Comparison of ENCODE assay signal across 23 mouse cellular contexts in genomic region chr5:146973353-146973752, GRCm38 (mm10). TPM values are rescaled to one million over a fixed set of nuclear protein-coding genes. Genes with fewer than 3 reads are reported as not detected.
DNase-seq lines count a peak whose midpoint lies in the region; ATAC-seq and TF ChIP-seq lines count a peak whose summit lies in the region.
"Had no signal": no experiment of that assay in that cellular context is flagged by ENCODE, and none has a peak within 500 bp of the region (broad histone marks: within the 10 kb centered on the region; RNA-seq: fewer than 3 reads in every experiment).

No protein-coding gene starts in this region.

- H3K27ac ChIP-seq in kidney, adult 2 months (ENCODE audit: insufficient read depth, low read depth, low read length), result peak overlapping the region; percentile 87; the same call in 1 of the 2 replicates
- H3K27ac ChIP-seq in kidney, embryonic 15.5 days, result no peak overlapping the region
- no peak overlapping the region for H3K27ac ChIP-seq in kidney, postnatal 0 days
- no peak overlapping the region for H3K27ac ChIP-seq in heart, embryonic 11.5 days (ENCODE audit: low read depth, low read length)
- H3K27ac ChIP-seq: forebrain, embryonic 12.5 days; heart, embryonic 10.5 days; hindbrain, embryonic 15.5 days; limb, embryonic 10.5 days; liver, embryonic 13.5 days; midbrain, embryonic 12.5 days had no signal

- H3K4me2 ChIP-seq in kidney, embryonic 15.5 days, result no peak overlapping the region
- H3K4me2 ChIP-seq in kidney, postnatal 0 days (ENCODE audit: low read length), result no peak overlapping the region
- no peak overlapping the region for H3K4me2 ChIP-seq in heart, embryonic 11.5 days
- H3K4me2 ChIP-seq: forebrain, embryonic 12.5 days; hindbrain, embryonic 15.5 days; liver, embryonic 13.5 days; midbrain, embryonic 12.5 days had no signal

- H3K4me3 ChIP-seq in kidney, adult 2 months (ENCODE audit: insufficient read depth, low read depth, low read length), result no peak overlapping the region
- H3K4me3 ChIP-seq in kidney, embryonic 15.5 days (replicated peaks), result no peak overlapping the region
- no peak overlapping the region for H3K4me3 ChIP-seq in kidney, postnatal 0 days (replicated peaks; ENCODE audit: low read depth, low read length)
- H3K4me3 ChIP-seq in heart, embryonic 11.5 days (ENCODE audit: low read depth, low read length), result no peak overlapping the region
- H3K4me3 ChIP-seq: forebrain, embryonic 12.5 days; heart, embryonic 10.5 days; hindbrain, embryonic 15.5 days; limb, embryonic 10.5 days; liver, embryonic 13.5 days; midbrain, embryonic 12.5 days had no signal

- DNase-seq in kidney, adult 2 months, result peak; percentile 91
- no peak for DNase-seq in kidney, postnatal 0 days (ENCODE audit: low spot score)
- DNase-seq: adrenal gland, adult 8-10 months; B cell, adult 2 months; cerebellum, adult 11-12 months; cerebellum, postnatal 10 days; liver, embryonic 13.5 days; lung, postnatal 4 days; right cerebral cortex, postnatal 14 days; spleen, adult 18-20 months had no signal

- WGBS in kidney, adult 2 months, result 64% methylated on average over 9 of the region's 9 CpGs
- WGBS in kidney, embryonic 15.5 days, result 80% methylated on average over 9 of the region's 9 CpGs
- WGBS in kidney, postnatal 0 days, result 65% methylated on average over 9 of the region's 9 CpGs
- 87% methylated on average over 9 of the region's 9 CpGs for WGBS in heart, embryonic 11.5 days (ENCODE audit: insufficient replicate concordance)

- peaks cover 5% of the 10 kb centered on the region; the same call in 1 of the 2 replicates for H3K4me1 ChIP-seq in kidney, adult 2 months (ENCODE audit: control insufficient read depth, insufficient read depth, low read length)
- H3K4me1 ChIP-seq in kidney, embryonic 15.5 days, result peaks cover 26% of the 10 kb centered on the region
- H3K4me1 ChIP-seq in kidney, postnatal 0 days (replicated peaks; ENCODE audit: insufficient read depth, low read length), result peaks cover 11% of the 10 kb centered on the region
- no peaks in the 10 kb centered on the region for H3K4me1 ChIP-seq in heart, embryonic 11.5 days (ENCODE audit: control insufficient read depth, insufficient read depth, low read length)
- H3K4me1 ChIP-seq: limb, embryonic 10.5 days; liver, embryonic 13.5 days had no signal

- TF ChIP-seq POLR2A in kidney, adult 2 months (IDR thresholded peaks at IDR 0.05; ENCODE audit: low read depth, low read length), result no peak

- H3K36me3 ChIP-seq in kidney, adult 2 months (ENCODE audit: control insufficient read depth, insufficient read depth, low read length), result no peaks in the 10 kb centered on the region
- no peaks in the 10 kb centered on the region for H3K36me3 ChIP-seq in kidney, embryonic 15.5 days
- no peaks in the 10 kb centered on the region for H3K36me3 ChIP-seq in kidney, postnatal 0 days (ENCODE audit: insufficient read depth, low read length)
- no peaks in the 10 kb centered on the region for H3K36me3 ChIP-seq in heart, embryonic 11.5 days (ENCODE audit: control insufficient read depth, insufficient read depth, low read length)
- H3K36me3 ChIP-seq: forebrain, embryonic 12.5 days; G1E; heart, embryonic 10.5 days; hindbrain, embryonic 15.5 days; limb, embryonic 10.5 days; liver, embryonic 13.5 days; midbrain, embryonic 12.5 days had no signal

- H3K9ac ChIP-seq in kidney, embryonic 15.5 days, result no peak overlapping the region
- no peak overlapping the region for H3K9ac ChIP-seq in kidney, postnatal 0 days (ENCODE audit: low read depth, low read length)
- no peak overlapping the region for H3K9ac ChIP-seq in heart, embryonic 11.5 days (ENCODE audit: low read depth, low read length)
- H3K9ac ChIP-seq: forebrain, embryonic 12.5 days; hindbrain, embryonic 15.5 days; liver, embryonic 13.5 days; midbrain, embryonic 12.5 days had no signal

- no peaks in the 10 kb centered on the region for H3K9me3 ChIP-seq in kidney, embryonic 15.5 days (replicated peaks)
- H3K9me3 ChIP-seq in kidney, postnatal 0 days (replicated peaks; ENCODE audit: low read length), result no peaks in the 10 kb centered on the region
- H3K9me3 ChIP-seq in heart, embryonic 11.5 days (replicated peaks; ENCODE audit: control insufficient read depth, low read length), result no peaks in the 10 kb centered on the region
- H3K9me3 ChIP-seq: forebrain, embryonic 12.5 days; G1E; heart, embryonic 10.5 days; hindbrain, embryonic 15.5 days; limb, embryonic 10.5 days; liver, embryonic 13.5 days; midbrain, embryonic 12.5 days had no signal

- ATAC-seq in kidney, embryonic 15.5 days (replicated peaks; ENCODE audit: low FRiP score), result no peak; the same call in 1 of the 2 replicates
- ATAC-seq in granulocyte monocyte progenitor cell, adult 5-6 weeks (replicated peaks; ENCODE audit: poor library complexity, severe bottlenecking), result peak; percentile 39; the same call in 1 of the 2 replicates
- ATAC-seq in kidney, postnatal 0 days (replicated peaks; ENCODE audit: low FRiP score, low read depth), result peak; percentile 51; the same call in 1 of the 2 replicates
- peak; percentile 50 for ATAC-seq in megakaryocyte progenitor cell, adult 5-6 weeks (replicated peaks; ENCODE audit: poor library complexity)
- no peak for ATAC-seq in megakaryocyte-erythroid progenitor cell, adult 5-6 weeks (replicated peaks; ENCODE audit: low FRiP score, low TSS enrichment, poor library complexity, severe bottlenecking)
- no peak for ATAC-seq in heart, embryonic 11.5 days (replicated peaks; ENCODE audit: insufficient number of reproducible peaks, low FRiP score, low TSS enrichment)
- ATAC-seq: Patski had no signal

- TF ChIP-seq CTCF in kidney, adult 2 months (conservative IDR thresholded peaks at IDR 0.05; ENCODE audit: insufficient read depth, insufficient read length, low read depth, low read length), result 0 out of 2 replicates have a peak, but pooled peaks have one; percentile 8
- TF ChIP-seq CTCF in kidney, postnatal 0 days (IDR thresholded peaks at IDR 0.05; ENCODE audit: low read depth), result no peak

- H3K27me3 ChIP-seq in kidney, adult 2 months (replicated peaks; ENCODE audit: control insufficient read depth, insufficient read depth, low read length), result no peaks in the 10 kb centered on the region
- H3K27me3 ChIP-seq in kidney, embryonic 15.5 days, result no peaks in the 10 kb centered on the region
- H3K27me3 ChIP-seq in kidney, postnatal 0 days (ENCODE audit: insufficient read depth, low read length), result no peaks in the 10 kb centered on the region
- H3K27me3 ChIP-seq in heart, embryonic 11.5 days (ENCODE audit: control insufficient read depth, insufficient read depth, low read length), result no peaks in the 10 kb centered on the region
- H3K27me3 ChIP-seq: CH12.LX; hindbrain, embryonic 15.5 days; liver, embryonic 13.5 days; Patski had no signal

RNA-seq across cellular contexts. Expression of gene Mtif3, which starts 9.8 kb away (rescaled TPM):
- polyA plus RNA-seq in kidney, adult 2 months (2012; rRNA removed), result 23.2 and 27.7 TPM in 2 replicates
- 24.8 and 25.0 TPM in 2 replicates for polyA plus RNA-seq in kidney, embryonic 15.5 days (2015; fragmentation: Nextera tagmentation; extraction: Ambion mirVana)
- 9.5 and 11.8 TPM in 2 replicates for total RNA-seq in granulocyte monocyte progenitor cell, adult 5-6 weeks (2014; fragmentation: Nextera tagmentation)
- total RNA-seq in granulocyte monocyte progenitor cell, adult 5-6 weeks (2017), result 24.9 and 27.5 TPM in 2 replicates
- polyA plus RNA-seq in kidney, postnatal 0 days (2015; fragmentation: Nextera tagmentation; extraction: Ambion mirVana), result 30.6 and 32.3 TPM in 2 replicates
- total RNA-seq in megakaryocyte progenitor cell, adult 5-6 weeks (2015), result 8.5 and 14.5 TPM in 2 replicates
- total RNA-seq in megakaryocyte progenitor cell, adult 5-6 weeks (2017), result 27.3 and 38.0 TPM in 2 replicates
- total RNA-seq in megakaryocyte-erythroid progenitor cell, adult 5-6 weeks (2014; fragmentation: Nextera tagmentation), result 9.4 and 17.2 TPM in 2 replicates
- 41.2 and 43.1 TPM in 2 replicates for total RNA-seq in megakaryocyte-erythroid progenitor cell, adult 5-6 weeks (2017)
- polyA plus RNA-seq in heart, embryonic 11.5 days (2014; fragmentation: Nextera tagmentation; extraction: Ambion mirVana), result 20.7 and 23.0 TPM in 2 replicates

RNA-seq across cellular contexts. Expression of gene Gtf3a, which starts 24.9 kb away (rescaled TPM):
- polyA plus RNA-seq in kidney, adult 2 months (2012; rRNA removed), result 52.3 and 68.0 TPM in 2 replicates
- 120 and 125 TPM in 2 replicates for polyA plus RNA-seq in kidney, embryonic 15.5 days (2015; fragmentation: Nextera tagmentation; extraction: Ambion mirVana)
- total RNA-seq in granulocyte monocyte progenitor cell, adult 5-6 weeks (2014; fragmentation: Nextera tagmentation), result 85.0 and 114 TPM in 2 replicates
- total RNA-seq in granulocyte monocyte progenitor cell, adult 5-6 weeks (2017), result 126 and 134 TPM in 2 replicates
- 112 TPM in 2 replicates for polyA plus RNA-seq in kidney, postnatal 0 days (2015; fragmentation: Nextera tagmentation; extraction: Ambion mirVana)
- total RNA-seq in megakaryocyte progenitor cell, adult 5-6 weeks (2015), result 115 and 127 TPM in 2 replicates
- total RNA-seq in megakaryocyte progenitor cell, adult 5-6 weeks (2017), result 162 and 163 TPM in 2 replicates
- 70.1 and 96.8 TPM in 2 replicates for total RNA-seq in megakaryocyte-erythroid progenitor cell, adult 5-6 weeks (2014; fragmentation: Nextera tagmentation)
- total RNA-seq in megakaryocyte-erythroid progenitor cell, adult 5-6 weeks (2017), result 144 and 151 TPM in 2 replicates
- polyA plus RNA-seq in heart, embryonic 11.5 days (2014; fragmentation: Nextera tagmentation; extraction: Ambion mirVana), result 89.2 and 98.6 TPM in 2 replicates

Comparison
In these comparisons a context has a peak if more than half of its experiments do, and no peak if none do; other contexts are left out.
1. ATAC-seq: peak in granulocyte monocyte progenitor cell, adult 5-6 weeks (single experiment), kidney, postnatal 0 days (single experiment) and megakaryocyte progenitor cell, adult 5-6 weeks (single experiment); none in kidney, embryonic 15.5 days (single experiment), megakaryocyte-erythroid progenitor cell, adult 5-6 weeks (single experiment) and heart, embryonic 11.5 days (single experiment).